Mouse (Mus musculus): ENCODE measurements around the gene Zfp382. TPM values are rescaled to one million over a fixed set of nuclear protein-coding genes. Genes with fewer than 3 reads are reported as not detected.
"Not testable (repeated sequence)": the region's sequence is repeated elsewhere in the genome, so short reads cannot be mapped to it uniquely, and the experiment has no call there.

Gene Zfp382
- total RNA-seq, 2 experiments from 2014 or later, result 2.6 to 4.8 TPM

DNA sequence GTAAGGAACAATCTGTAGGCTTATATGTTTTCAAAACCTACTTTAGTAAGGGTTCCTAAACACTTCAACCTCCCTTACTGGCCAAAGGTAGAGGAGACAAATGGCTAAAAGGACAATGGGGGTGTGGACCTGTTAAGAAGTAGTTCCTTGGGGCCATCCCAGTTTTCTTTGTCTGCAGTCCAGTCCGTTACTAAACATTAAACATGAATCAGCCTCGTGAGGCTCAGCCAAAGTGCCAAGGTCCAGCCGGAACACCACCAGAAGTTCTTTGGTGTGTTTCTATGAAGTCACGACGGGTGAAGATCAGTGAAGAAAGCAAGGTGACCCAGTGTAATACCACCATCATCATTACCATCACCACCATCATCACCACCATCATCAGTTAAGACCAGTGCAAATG lies 25.3 kb downstream of the Zfp382 start:
- no peak for DNase-seq

DNA sequence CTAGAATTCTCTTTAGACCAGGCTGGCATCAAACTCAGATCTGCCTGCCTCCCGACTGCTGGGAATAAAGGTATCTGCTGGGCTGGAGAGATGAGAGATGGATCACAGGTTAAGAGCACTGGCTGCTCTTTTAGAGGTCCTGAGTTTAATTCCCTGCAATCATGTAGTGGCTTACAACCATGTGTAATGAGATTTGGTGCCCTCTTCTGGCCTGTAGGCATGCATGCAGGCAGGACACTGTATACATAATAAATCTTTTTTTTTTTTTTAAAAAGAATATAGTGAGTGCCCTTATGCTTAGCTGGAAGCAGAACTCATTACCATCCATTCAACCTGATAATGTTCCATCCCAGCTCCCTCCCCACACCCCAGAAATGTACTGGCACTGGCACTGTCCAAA lies 32.3 kb downstream of the Zfp382 start:
- DNase-seq, result no peak

DNA sequence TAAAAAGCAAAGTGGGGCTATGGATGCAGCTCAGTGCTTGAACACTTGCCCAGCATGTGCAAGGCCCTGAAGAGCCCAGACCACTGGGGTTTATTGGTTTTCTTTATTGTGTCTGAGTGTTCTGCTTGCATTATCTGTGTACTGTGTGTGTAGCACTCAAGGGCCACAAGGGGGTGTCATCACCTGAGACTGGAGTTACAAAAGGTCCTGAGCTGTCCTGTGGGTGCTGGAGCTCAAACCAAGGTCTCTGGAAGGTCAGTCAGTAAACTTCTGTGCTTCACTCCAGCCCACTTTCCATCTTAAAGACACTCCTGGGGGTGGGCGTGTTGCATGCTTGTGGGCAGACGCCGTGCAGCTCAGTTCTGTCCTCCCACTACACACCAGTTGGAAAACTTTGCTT lies 33.8 kb downstream of the Zfp382 start:
- no peak for DNase-seq

DNA sequence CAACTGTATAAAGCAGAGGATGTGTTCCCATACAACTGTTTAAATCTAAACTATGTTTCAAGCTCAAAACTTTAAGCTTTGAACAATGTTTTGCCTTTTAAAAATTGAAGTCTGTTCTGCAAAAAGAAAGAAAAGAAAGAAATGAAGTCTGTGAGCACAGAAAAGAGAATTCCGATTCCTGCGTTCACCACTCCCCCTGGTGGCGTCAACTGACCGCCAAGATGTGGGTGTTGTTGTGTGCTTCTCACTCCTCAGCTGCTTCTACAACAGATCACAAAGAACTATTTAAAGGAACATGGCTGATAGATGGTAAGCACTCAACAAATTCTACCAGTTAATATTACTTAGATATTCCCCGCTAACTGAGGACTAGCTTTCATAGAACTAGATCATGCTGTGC lies 41.4 kb downstream of the Zfp382 start:
- DNase-seq, result no peak

DNA sequence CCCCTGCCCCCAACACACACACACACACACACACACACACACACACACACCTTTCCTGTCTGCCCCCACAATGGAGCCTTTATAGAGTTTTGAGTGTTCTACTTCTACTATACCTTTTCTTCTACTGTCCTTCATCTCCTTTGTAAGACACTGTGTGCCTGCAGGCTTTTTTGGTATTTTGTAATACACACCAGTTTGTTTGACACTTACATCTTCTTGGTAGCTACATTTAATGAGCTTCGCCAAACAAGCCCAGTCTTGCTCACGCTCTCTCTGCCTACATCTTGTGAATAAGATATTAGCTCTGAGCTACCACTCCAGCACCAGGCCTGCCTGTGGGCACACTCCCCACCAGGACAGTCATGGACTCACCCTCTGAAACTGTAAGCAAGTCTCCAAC lies 43.0 kb downstream of the Zfp382 start:
- no peak for DNase-seq

DNA sequence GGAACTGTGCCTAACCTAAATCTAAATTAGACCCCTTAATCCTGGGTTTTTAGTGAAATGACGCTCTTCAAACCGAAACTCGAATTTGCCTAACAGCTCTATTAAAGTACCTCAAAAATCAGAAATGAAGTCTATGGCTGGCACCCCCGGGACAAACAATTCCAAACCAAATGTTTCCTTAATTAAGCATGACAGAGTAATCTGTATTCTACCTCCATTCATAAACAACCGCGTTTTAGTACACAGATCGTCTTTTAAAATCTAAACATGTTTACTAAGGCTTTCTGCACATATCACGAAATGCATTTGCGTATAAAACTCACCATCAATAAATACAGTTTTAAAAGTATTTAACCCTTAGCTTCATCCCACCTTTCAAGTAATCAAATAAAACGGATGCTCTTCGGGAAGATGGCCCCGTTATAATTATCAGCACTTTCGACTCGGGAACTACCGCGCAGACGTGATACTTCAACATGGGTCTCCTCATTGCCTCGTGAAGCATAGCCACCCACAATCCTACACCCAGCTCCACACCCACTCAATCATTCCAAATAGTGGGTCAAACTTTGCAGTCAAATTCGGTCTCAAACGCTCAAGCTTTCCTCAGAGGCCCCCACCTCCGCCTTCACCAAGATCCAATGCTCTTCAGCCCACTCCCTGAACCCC lies 47.3 kb downstream of the Zfp382 start:
- DNase-seq, result no peak

DNA sequence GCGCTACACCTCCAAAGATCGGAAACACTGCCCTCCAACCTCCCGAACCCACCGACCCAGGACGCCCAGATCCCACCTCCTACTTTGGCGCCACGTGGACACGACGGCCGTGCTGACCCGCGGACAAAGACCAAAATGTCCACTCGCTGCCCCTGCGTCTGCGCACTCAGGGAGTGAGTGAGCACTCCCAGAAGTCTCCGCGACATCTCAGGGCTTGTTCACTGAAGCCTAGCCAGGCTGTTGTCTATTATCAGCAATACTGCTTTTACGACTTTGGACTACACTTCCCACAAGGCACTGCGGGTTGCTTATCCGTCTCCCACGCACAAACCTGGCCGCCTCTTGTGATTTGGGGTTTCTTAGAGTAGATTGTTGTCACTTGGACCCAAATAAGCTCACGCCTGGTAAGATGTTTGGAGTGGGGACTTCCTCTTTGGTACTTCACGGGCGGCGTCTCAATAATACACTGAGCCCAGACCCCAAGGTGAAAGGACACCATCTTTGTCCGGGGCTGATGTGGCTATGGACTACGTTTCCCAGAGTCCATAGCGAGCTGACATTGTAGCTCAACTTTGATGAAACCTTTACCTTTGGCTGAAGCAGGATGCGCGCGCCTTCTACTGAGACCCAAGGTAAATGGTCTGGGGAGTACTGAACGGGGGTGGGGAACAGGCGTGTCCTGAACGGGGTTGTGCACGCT lies 48.0 kb downstream of the Zfp382 start, which contains the start of gene Zfp146:
Zfp146 (minus strand) TSS at position 168 of the 700 bp plus-strand sequence.
- peak; percentile 79 for DNase-seq

DNA sequence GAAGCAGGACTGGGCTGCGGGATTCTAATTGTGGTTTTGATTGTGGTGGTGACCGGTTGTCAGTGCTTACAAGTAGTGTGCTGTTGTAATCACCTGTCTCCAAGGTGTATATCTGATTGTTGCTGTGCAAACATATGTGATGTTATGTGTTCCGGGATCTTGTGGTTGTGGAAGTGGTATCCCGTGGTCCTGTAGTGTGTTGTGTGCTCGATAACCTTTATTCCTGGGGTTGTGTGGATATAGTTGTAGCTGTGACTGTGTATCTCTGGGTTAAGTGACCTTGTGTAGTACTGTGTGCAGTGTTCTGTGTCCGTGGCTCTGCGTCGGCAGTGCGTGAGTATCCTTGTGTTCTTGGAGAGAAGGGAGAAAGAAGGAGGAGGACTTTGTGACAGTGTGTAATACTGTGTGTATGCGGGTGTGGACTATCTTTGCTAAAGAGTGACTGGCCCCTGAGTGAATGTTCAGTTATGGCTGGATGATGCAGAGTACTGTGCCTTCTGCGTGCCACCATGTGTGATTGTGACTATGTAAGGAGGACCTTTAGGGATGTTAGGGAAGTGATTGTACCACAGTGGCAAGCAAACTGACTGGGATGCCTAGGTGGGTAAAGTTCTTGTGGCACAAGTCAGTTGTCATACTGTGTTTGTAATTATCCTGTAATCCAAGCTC lies 48.7 kb downstream of the Zfp382 start:
- no peak for DNase-seq

DNA sequence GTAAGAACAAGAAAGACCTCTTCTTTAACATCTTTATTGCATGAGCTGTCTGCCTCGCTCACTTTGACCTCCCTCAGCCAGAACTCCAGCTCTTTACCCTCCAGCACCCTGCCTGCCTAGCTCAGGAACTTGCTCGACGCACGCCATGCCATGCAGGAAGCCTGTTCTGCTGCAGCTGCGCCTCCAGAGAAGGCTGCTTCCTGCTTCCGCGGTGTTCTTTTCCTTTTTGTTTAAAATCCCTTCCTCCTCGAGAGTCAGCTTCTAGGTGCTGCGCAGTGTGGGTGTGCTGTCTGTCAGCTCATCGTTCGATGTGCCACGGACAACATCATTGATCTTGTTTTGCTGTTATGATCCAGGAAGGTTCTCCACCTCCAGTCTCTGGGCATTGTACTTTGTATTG lies 54.7 kb downstream of the Zfp382 start:
- DNase-seq, result no peak

DNA sequence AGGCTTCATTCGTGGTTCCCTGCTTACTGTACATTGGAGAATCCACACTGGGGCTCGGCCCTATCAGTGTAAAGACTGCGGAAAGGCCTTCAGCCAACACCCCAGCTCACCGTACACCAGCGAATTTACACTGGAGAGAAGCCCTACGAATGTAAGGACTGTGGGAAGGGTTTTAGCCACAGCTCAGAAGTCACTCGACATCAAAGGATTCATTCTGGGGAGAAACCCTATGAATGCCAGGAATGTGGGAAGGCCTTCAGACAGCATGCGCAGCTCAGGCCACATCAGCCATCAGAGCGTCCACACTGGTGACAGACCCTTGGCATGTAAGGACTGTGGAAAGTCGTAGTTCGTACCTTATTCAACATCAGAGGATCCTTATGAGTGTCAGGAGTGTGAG lies 56.5 kb downstream of the Zfp382 start:
- no peak for DNase-seq

DNA sequence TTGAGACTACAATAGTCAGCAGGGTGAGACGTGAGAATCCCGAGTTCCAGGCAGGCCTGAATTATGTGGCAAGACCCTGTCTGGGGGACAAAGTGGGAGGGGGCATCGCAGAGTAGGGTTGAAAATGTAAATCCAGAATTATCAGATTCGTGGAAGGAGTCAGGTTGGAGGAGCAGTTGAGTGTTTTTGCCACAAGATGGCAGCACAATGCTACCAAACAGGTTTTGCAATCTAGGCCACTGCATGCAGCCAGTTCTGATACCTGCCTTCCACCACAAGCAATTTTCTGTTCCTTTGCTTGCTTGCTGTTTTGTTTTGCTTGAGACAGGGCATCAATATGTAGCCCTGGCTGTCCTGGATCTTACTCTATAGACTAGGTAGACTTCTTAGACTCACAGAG lies 59.6 kb downstream of the Zfp382 start:
- peak; percentile 75 for DNase-seq

DNA sequence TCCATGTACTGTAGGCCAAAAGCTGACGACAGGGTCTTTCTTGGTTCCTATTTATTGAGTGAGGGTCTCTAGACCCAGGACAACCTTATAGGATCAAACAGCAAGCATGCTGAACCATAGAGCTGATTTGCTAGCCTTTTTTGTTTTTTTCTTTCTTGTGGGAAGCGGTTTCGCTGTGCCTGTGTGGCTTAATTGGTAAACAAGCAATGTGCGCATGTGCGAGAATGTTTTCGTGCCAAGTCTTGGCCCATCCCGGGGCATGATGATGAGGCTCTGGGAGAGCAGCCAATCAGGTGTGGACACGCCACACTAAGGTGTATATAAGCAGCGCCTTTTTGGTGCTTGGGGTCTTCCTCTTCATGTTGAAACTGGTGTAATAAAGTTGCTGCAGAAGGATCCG lies 60.2 kb downstream of the Zfp382 start:
- not testable (repeated sequence) for DNase-seq

DNA sequence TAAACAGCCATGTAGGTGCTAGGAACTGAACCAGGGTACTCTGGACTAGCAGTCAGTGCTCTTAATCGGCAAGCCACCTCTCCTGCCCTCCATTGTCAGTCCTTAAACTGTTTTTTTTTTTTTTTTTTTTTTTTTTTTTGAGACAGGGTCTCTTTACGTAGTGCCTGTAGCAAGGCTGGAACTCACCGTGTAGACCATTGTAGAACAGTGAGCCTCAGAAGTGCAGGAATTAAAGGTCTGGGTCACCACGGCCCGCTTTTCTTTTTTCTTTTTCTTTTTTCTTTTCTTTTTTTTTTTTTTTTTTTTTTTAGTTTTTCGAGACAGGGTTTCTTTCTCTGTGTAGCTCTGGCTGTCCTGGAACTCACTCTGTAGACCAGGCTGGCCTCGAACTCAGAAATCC lies 61.4 kb downstream of the Zfp382 start:
- DNase-seq, result not testable (repeated sequence)

DNA sequence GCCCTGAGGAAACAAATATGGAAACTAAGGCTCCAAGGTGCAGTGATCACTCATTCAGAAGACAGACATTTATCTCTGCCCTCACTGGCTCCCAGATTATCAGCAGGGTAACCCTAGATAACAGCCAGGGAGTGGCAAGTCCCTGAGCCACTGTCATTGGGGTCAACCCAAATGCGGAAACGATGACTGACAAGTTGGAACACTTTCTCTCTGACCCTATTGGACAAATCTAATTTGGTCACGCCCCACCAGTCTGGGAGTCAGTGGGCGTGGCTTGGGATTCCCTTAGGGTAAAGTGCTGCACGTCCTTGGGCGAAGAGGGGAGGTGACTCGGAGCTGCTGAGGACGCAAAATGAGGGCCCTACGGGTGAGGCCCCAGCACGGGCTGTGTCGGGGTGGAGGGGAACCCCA lies 62.1 kb downstream of the Zfp382 start, which contains the start of gene Cox7a1:
Cox7a1 (plus strand) TSS at position 266 of the 411 bp plus-strand sequence.
- DNase-seq, result peak; percentile 83

Small RNA genes lying within 50 kb of the gene (microRNA-seq; reads per million reads assigned to microRNA genes)
- gene Gm23368, result 0 reads per million in 2 experiments

Other genes starting within 250 kb of the Zfp382 start
- gene Zfp27, start 215.4 kb upstream of the Zfp382 start, total RNA-seq (2021), result 10 to 100 TPM in 1 of 2 experiments, 1 to 10 TPM in 1; 8.5 to 10.5 TPM
- 10 to 100 TPM in 1 of 2 experiments, 1 to 10 TPM in 1; 9.5 to 12.6 TPM for gene Zfp383, start 213.7 kb upstream of the Zfp382 start, total RNA-seq (2021)
- gene Zfp74, start 167.9 kb upstream of the Zfp382 start, total RNA-seq (2021), result 1 to 10 TPM; 5.9 to 9.2 TPM
- 10 to 100 TPM; 63.5 to 67.4 TPM for gene Zfp568, start 138.0 kb upstream of the Zfp382 start, total RNA-seq (2021)
- gene Zfp14, start 70.6 kb upstream of the Zfp382 start, total RNA-seq (2021), result 1 to 10 TPM; 1.5 to 2.9 TPM
- gene Zfp82, start 49.0 kb upstream of the Zfp382 start, total RNA-seq (2021), result 1 to 10 TPM in 1 of 2 experiments, under 1 TPM in 1; 0.52 to 1.2 TPM
- 1 to 10 TPM in 1 of 2 experiments, under 1 TPM in 1; 0.33 to 1.8 TPM for gene Gm26920, start 31.5 kb upstream of the Zfp382 start, total RNA-seq (2021)
- gene Zfp566, start 31.4 kb upstream of the Zfp382 start, total RNA-seq (2021), result 1 to 10 TPM; 2.0 to 3.2 TPM
- 10 to 100 TPM; 35.2 to 46.9 TPM for gene Zfp260, start 27.2 kb upstream of the Zfp382 start, total RNA-seq (2021)
- gene Zfp146, start 47.8 kb downstream of the Zfp382 start, total RNA-seq (2021), result 10 to 100 TPM; 34.6 to 40.3 TPM
- 100 to 1,000 TPM; 630 to 723 TPM for gene Cox7a1, start 62.2 kb downstream of the Zfp382 start, total RNA-seq (2021)
- 100 to 1,000 TPM; 314 to 330 TPM for gene Capns1, start 76.9 kb downstream of the Zfp382 start, total RNA-seq (2021)
- gene Polr2i, start 110.0 kb downstream of the Zfp382 start, total RNA-seq (2021), result 10 to 100 TPM; 71.9 to 80.7 TPM
- 10 to 100 TPM; 42.8 to 47.0 TPM for gene Tbcb, start 110.3 kb downstream of the Zfp382 start, total RNA-seq (2021)
- under 1 TPM in 1 of 2 experiments, not detected in 1; 0.77 TPM for gene Ovol3, start 113.8 kb downstream of the Zfp382 start, total RNA-seq (2021)
- gene Thap8, start 158.2 kb downstream of the Zfp382 start, total RNA-seq (2021), result under 1 TPM; 0.32 to 0.38 TPM
- 1 to 10 TPM; 4.9 to 5.9 TPM for gene Wdr62, start 158.5 kb downstream of the Zfp382 start, total RNA-seq (2021)
- 10 to 100 TPM; 22.2 to 26.5 TPM for gene Clip3, start 169.8 kb downstream of the Zfp382 start, total RNA-seq (2021)
- gene Alkbh6, start 186.8 kb downstream of the Zfp382 start, total RNA-seq (2021), result 10 to 100 TPM; 18.3 to 18.6 TPM
- 1 to 10 TPM; 1.8 TPM for gene Syne4, start 192.9 kb downstream of the Zfp382 start, total RNA-seq (2021)
- 1 to 10 TPM; 1.0 to 1.2 TPM for gene E130208F15Rik, start 199.8 kb downstream of the Zfp382 start, total RNA-seq (2021)
- gene Sdhaf1, start 202.0 kb downstream of the Zfp382 start, total RNA-seq (2021), result 10 to 100 TPM; 10.3 to 11.5 TPM
- 1 to 10 TPM; 1.6 to 3.1 TPM for gene Lrfn3, start 240.8 kb downstream of the Zfp382 start, total RNA-seq (2021)

Measured in gastrocnemius, postnatal 10 days (tissue).